Mouse (Mus musculus) ES-Bruce4 (cell line): ENCODE measurements at regions not wholly inside any gene's neighbourhood (a gene's known extent, or its start where the extent isn't known, plus 50 kb on each side); places are given as distances from the start of the nearest gene placed in this dataset.

Source experiments
- CTCF ChIP-seq: IDR thresholded peaks from one replicate; pipeline ENCODE4 v1.8.1; 2011; ENCODE audit warnings: low read depth, low read length
- POLR2A ChIP-seq: IDR thresholded peaks from one replicate; pipeline ENCODE4 v1.8.1; 2011; ENCODE audit warnings: low read length; ENCODE audit not compliant: insufficient read depth

- TF ChIP-seq POLR2A (no peak), CTCF (no peak)
Measured at GRCm38 (mm10) chr5:51718911-51719310, 151.4 kb upstream of the Ppargc1a start.
